Mouse (Mus musculus) adrenal gland, adult 8-10 months (tissue): ENCODE results near the gene Plch1. TPM values are rescaled to one million over a fixed set of nuclear protein-coding genes. Genes with fewer than 3 reads are reported as not detected.

Experiments
- DNase-seq: peaks from one replicate; pipeline ENCODE4 v3.0.0; 2022
- total RNA-seq, 4 experiments: library from RNA; stranded (reverse); gene quantifications; 2 replicates each; pipeline ENCODE4 v1.2.4; 2022

Gene Plch1
- under 1 TPM in 3 of 4 experiments, not detected in 1; 0.07 to 0.38 (median 0.28) TPM for total RNA-seq

GRCm38 (mm10) chr3:63899309-63899695 is at the start of gene Plch1:
TSS of gene Plch1 (minus strand) at chr3:63899472.
- DNase-seq: peak; percentile 5

- no peak for DNase-seq
These were observed 42.1 kb upstream of the Plch1 start for GRCm38 (mm10) chr3:63941204-63941850.

- no peak for DNase-seq
These were observed 39.7 kb upstream of the Plch1 start for GRCm38 (mm10) chr3:63938928-63939327.

GRCm38 (mm10) chr3:63928878-63929859 is 29.9 kb upstream of the Plch1 start, which contains the start of gene E130311K13Rik:
TSS of gene E130311K13Rik (minus strand) at chr3:63929472.
- DNase-seq: peak; percentile 86

- DNase-seq: no peak
These were observed 20.4 kb upstream of the Plch1 start for GRCm38 (mm10) chr3:63919634-63920033.

- no peak for DNase-seq
These were observed 11.0 kb upstream of the Plch1 start for GRCm38 (mm10) chr3:63910301-63910700.

- DNase-seq: no peak
These were observed 6.0 kb upstream of the Plch1 start for GRCm38 (mm10) chr3:63905241-63905640.

GRCm38 (mm10) chr3:63904157-63904556 is 4.9 kb upstream of the Plch1 start:
- DNase-seq: no peak

GRCm38 (mm10) chr3:63900021-63900571 is 824 bp upstream of the Plch1 start:
- DNase-seq: no peak

- DNase-seq: peak; percentile 62
These were observed 527 bp downstream of the Plch1 start for GRCm38 (mm10) chr3:63898581-63899308.

GRCm38 (mm10) chr3:63897177-63897576 is 2.1 kb downstream of the Plch1 start:
- DNase-seq: no peak

- no peak for DNase-seq
These were observed 3.0 kb downstream of the Plch1 start for GRCm38 (mm10) chr3:63896303-63896702.

GRCm38 (mm10) chr3:63895786-63896185 is 3.5 kb downstream of the Plch1 start:
- no peak for DNase-seq

GRCm38 (mm10) chr3:63893677-63894076 is 5.6 kb downstream of the Plch1 start:
- DNase-seq: no peak

GRCm38 (mm10) chr3:63892154-63892553 is 7.1 kb downstream of the Plch1 start:
- no peak for DNase-seq

- no peak for DNase-seq
These were observed 18.2 kb downstream of the Plch1 start for GRCm38 (mm10) chr3:63881065-63881464.

- DNase-seq: no peak
These were observed 20.1 kb downstream of the Plch1 start for GRCm38 (mm10) chr3:63878995-63879666.

GRCm38 (mm10) chr3:63872818-63873217 is 26.5 kb downstream of the Plch1 start:
- no peak for DNase-seq

GRCm38 (mm10) chr3:63871249-63871648 is 28.0 kb downstream of the Plch1 start:
- DNase-seq: no peak

GRCm38 (mm10) chr3:63868285-63868684 is 31.0 kb downstream of the Plch1 start:
- no peak for DNase-seq

GRCm38 (mm10) chr3:63865069-63865468 is 34.2 kb downstream of the Plch1 start:
- DNase-seq: no peak

GRCm38 (mm10) chr3:63862716-63863115 is 36.6 kb downstream of the Plch1 start:
- no peak for DNase-seq
